Mouse (Mus musculus): ENCODE results near the gene Glt28d2.

The Glt28d2 gene

DNA sequence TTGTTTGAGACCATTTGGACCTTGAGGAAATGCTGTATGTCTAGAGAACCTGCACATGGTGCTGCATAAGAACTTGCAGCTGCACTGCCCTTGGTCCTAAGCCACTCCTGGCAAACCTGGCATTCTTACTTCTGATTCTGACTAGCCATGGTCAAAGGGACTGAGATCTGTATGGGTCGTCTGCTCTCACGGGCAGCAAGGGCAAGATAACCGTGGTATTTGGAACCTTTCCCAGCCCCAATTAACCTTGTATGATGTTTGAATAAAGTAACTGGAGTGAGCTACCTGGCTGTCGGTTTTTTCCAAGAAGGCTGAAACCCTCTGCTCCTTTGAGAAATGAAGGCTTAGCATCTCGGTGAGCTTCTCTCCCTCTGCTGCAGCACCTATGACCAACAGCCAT is 8.4 kb downstream of the Glt28d2 start:
- DNase-seq (ENCODE audit: low spot score): no peak

DNA sequence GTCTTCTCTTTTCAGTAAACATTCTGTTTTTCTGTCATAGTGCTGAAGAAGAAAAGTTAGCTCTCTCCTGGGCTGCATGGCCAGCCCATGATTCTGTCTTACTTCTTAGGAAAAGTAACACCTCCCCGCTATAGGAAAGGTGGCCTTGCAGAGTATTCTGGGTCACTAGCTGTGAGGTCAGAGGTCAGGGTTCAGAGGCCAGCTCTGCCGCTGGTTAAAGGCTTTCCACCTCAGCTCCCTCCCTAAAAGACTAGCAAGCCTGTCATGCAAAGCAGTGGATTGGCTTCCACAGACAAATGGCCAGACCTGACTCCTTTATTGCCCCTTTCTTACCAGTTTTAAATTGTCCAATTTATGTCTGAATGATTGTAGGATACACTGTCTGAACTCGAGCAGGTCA is 23.3 kb downstream of the Glt28d2 start:
- peak; percentile 61 for DNase-seq (ENCODE audit: low spot score)

DNA sequence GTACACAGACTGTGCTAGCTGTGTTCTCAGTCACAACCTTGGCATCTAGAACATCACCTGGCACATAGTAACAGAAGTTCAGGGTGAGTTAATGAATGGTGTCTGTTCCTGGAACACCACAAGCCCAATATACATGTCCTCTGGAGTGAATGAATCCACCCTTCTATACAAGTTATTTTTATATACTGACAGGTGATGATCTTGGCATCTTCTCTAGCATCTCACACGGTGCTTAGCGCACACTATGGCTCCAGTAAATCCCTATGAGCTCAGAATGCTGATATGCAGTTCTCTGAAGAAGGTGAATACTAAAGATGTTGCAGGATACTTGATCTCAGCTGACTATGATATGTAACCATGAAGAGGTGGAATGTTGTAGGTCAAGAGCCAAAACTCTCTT is 24.4 kb downstream of the Glt28d2 start:
- DNase-seq (ENCODE audit: low spot score): no peak

DNA sequence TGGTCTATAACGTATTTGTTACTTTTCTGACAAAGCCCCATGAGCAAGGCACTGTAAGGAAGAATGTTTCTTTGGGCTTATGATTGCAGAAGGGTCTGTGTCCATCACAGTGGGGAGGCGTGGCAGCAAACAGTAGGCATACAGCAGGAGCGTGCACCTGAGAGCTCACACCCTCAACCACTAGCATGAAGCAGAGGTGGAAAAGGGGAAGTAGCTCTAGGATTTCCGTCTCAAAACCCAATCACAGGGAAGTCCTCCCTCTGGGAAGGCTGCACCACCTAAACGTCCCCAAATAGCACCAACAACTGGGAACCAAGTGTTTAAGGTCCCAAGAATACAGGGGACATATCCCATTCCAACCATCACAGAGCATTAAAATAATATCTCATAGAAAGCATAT is 26.3 kb downstream of the Glt28d2 start:
- DNase-seq (ENCODE audit: low spot score): no peak

GRCm38 (mm10) chr3:85859311-85859710 is 28.0 kb downstream of the Glt28d2 start:
- no peak for DNase-seq (ENCODE audit: low spot score)

- no peak for DNase-seq (ENCODE audit: low spot score)
Observed at GRCm38 (mm10) chr3:85858140-85859135, 28.9 kb downstream of the Glt28d2 start.

GRCm38 (mm10) chr3:85857083-85857482 is 30.2 kb downstream of the Glt28d2 start:
- DNase-seq (ENCODE audit: low spot score): no peak

- DNase-seq (ENCODE audit: low spot score): no peak
Observed at GRCm38 (mm10) chr3:85855947-85856346, 31.4 kb downstream of the Glt28d2 start.

GRCm38 (mm10) chr3:85855043-85855442 is 32.3 kb downstream of the Glt28d2 start:
- no peak for DNase-seq (ENCODE audit: low spot score)

DNA sequence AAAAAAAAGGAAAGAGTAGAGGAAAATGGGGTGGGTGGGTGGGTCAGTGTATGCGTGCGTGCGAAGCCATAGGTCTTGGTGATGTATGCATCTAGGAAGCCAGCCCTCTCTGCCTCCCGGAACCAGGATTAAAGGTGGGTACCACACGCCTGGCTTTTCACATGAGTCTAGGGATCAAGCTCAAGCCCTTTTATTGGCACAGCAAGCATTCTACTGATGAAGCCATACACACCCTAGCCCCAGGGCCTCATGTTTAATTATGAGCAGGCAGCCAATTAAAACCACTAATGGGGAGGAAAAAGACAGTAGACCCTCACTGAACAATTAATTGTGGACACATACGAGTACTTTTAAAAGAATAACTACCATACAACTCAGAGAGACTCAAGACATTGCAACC is 33.2 kb downstream of the Glt28d2 start:
- no peak for DNase-seq (ENCODE audit: low spot score)

- DNase-seq (ENCODE audit: low spot score): no peak
Observed at GRCm38 (mm10) chr3:85853715-85854114, 33.6 kb downstream of the Glt28d2 start.

- DNase-seq (ENCODE audit: low spot score): no peak
Observed at GRCm38 (mm10) chr3:85850079-85850478, 37.2 kb downstream of the Glt28d2 start.

GRCm38 (mm10) chr3:85846316-85846715 is 41.0 kb downstream of the Glt28d2 start:
- DNase-seq (ENCODE audit: low spot score): no peak

GRCm38 (mm10) chr3:85845341-85845740 is 42.0 kb downstream of the Glt28d2 start:
- DNase-seq (ENCODE audit: low spot score): no peak

GRCm38 (mm10) chr3:85842881-85843218 is 44.5 kb downstream of the Glt28d2 start:
- no peak for DNase-seq (ENCODE audit: low spot score)

GRCm38 (mm10) chr3:85842177-85842880 is 45.0 kb downstream of the Glt28d2 start:
- DNase-seq (ENCODE audit: low spot score): no peak

DNA sequence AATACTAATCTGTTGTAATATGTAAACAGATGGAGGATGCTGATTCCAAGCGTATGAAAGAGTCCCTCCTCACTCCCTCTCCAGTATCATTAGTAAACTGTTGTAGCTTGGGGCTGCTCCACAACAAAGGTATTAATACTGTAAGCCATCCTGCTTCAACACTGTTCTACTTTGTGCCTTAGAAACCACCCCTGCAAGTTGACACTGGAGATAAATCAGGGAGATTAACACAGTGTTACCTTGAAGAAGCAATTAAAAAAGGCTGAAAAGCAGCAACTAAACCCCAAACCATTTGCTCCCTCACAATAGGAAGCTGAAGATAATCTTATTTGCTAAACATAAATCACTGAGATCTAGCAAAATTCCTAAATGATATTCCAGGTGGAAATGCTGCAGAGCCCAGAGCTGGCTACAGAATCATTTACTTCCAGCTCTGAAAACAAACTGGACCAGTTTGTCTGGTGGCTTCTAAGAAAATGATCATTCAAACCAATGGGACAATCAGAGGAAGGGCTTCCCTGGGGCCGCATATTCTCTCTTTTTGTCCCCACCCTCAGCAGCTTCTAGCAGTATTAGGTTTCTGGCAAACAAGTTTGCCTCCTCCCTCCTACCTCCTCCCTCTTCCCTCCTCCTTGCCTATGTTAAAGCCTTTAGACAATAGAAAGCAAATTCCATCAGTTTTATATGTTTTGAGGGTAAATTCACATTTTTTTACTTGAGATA is 45.7 kb downstream of the Glt28d2 start:
- no peak for DNase-seq (ENCODE audit: low spot score)

GRCm38 (mm10) chr3:85833627-85834026 is 53.7 kb downstream of the Glt28d2 start:
- no peak for DNase-seq (ENCODE audit: low spot score)

- DNase-seq (ENCODE audit: low spot score): no peak
Observed at GRCm38 (mm10) chr3:85832490-85833155, 54.7 kb downstream of the Glt28d2 start.

DNA sequence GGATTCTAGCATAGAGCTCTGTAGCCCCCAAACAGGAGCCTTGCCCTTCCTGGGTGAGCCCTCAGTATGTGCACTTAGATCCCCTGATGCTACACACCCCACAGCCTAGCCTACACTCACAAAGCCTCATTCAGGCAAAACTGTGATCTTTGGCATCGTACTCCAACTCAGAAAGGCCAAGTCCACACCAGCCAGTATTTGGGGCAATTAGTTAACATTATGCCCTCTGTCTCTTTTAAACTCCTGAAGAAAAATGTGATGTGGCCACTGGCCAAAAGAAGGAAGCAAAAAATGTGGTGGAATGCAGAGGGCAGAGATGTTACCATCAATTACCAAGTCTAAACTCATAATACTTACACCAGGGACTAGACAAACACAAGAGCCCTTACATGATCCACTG is 55.5 kb downstream of the Glt28d2 start:
- no peak for DNase-seq (ENCODE audit: low spot score)

DNA sequence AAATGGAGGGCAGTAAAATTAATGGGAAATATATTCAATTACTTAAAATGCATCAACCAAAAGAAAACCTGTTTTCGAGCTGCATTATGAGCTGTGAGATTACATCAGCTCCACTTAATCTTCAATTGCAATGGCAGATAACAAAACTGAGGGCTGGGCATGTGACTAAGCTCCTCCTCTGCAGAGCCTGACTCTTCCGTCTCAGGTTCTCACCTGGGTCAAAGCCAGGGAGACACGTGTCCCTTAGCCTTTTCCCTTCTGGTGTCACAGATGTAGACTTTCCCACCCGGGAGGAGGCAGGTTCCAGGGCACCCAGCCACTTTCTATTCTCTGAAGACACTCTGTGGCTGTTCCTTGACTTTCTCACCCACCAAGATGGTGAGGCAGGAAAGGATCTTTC is 58.3 kb downstream of the Glt28d2 start:
- DNase-seq (ENCODE audit: low spot score): no peak

DNA sequence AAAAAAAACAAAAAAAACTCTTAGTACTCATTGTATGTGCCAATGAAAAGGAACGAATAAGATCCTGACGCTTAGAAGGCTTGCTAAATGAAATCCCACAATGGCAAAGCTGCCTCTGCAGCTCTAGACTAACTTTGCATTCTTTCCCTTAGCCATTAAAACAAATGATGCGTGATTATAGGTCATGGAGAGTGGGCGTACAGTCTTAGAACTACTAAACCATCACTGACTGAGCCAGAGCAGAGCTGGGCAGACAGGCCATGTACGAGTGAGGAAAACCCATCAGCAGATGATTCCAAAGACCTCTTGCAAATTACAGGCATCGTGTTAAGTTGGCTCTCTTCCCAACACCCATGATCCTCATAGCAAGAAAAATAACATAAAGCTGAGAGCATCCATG is 59.5 kb downstream of the Glt28d2 start:
- no peak for DNase-seq (ENCODE audit: low spot score)
